Mouse (Mus musculus) gastrocnemius, postnatal 14 days (tissue): ENCODE data around the gene Phc2. TPM values are rescaled to one million over a fixed set of nuclear protein-coding genes. Genes with fewer than 3 reads are reported as not detected.
"Not testable (repeated sequence)": the region's sequence is repeated elsewhere in the genome, so short reads cannot be mapped to it uniquely, and the experiment has no call there.

ENCODE experiments used
- DNase-seq: peaks from one replicate; pipeline ENCODE4 v3.0.0; 2021; ENCODE audit warnings: mixed read lengths
- intact Hi-C: fragments of 180-260 bp; cut with DNase I; formaldehyde crosslinking; loops from one replicate; pipeline ENCODE4 v1.15.1; 2025; ENCODE audit warnings: low total_unique reads
- total RNA-seq, 2 experiments: library from RNA; stranded (reverse); gene quantifications; 2 replicates each; pipeline ENCODE4 v1.2.3; 2021

Gene Phc2
- total RNA-seq, 2 experiments from 2014 or later, result 27.1 to 27.9 TPM

- intact Hi-C loops, result no loop called here
- DNase-seq, result no peak
These were observed 16.1 kb upstream of the Phc2 start for GRCm38 (mm10) chr4:128638265-128638923.

- intact Hi-C loops, result no loop called here
- no peak for DNase-seq
These were observed 12.5 kb upstream of the Phc2 start for GRCm38 (mm10) chr4:128641766-128642717.

- no peak for DNase-seq
- intact Hi-C loops, result no loop called here
These were observed 8.6 kb upstream of the Phc2 start for GRCm38 (mm10) chr4:128645896-128646295.

- no peak for DNase-seq
- intact Hi-C loops, result no loop called here
These were observed 7.7 kb upstream of the Phc2 start for GRCm38 (mm10) chr4:128646762-128647161.

- intact Hi-C loops, result no loop called here
- no peak for DNase-seq
These were observed 5.8 kb upstream of the Phc2 start for GRCm38 (mm10) chr4:128648567-128649255.

- intact Hi-C loops, result no loop called here
- peak; percentile 38 for DNase-seq
These were observed 3.0 kb upstream of the Phc2 start for GRCm38 (mm10) chr4:128651530-128651929.

- no peak for DNase-seq
- intact Hi-C loops, result no loop called here
These were observed 1.8 kb upstream of the Phc2 start for GRCm38 (mm10) chr4:128652584-128653298.

GRCm38 (mm10) chr4:128655446-128655845 is 944 bp downstream of the Phc2 start:
- DNase-seq, result no peak

GRCm38 (mm10) chr4:128660196-128660595 is 5.7 kb downstream of the Phc2 start:
- no peak for DNase-seq
- intact Hi-C loops, result no loop called here

More at GRCm38 (mm10) chr4:128655446-128655845, 944 bp downstream of the Phc2 start:
- intact Hi-C loops, result no loop called here

- DNase-seq, result no peak
- intact Hi-C loops, result no loop called here
These were observed 6.6 kb downstream of the Phc2 start for GRCm38 (mm10) chr4:128661063-128661462.

- intact Hi-C loops, result no loop called here
- DNase-seq, result no peak
These were observed 9.5 kb downstream of the Phc2 start for GRCm38 (mm10) chr4:128664002-128664401.

- DNase-seq, result not testable (repeated sequence)
These were observed 11.9 kb downstream of the Phc2 start for GRCm38 (mm10) chr4:128666362-128666761.

GRCm38 (mm10) chr4:128667195-128667594 is 12.7 kb downstream of the Phc2 start:
- intact Hi-C loops, DNase-seq: not testable (repeated sequence)

More at GRCm38 (mm10) chr4:128666362-128666761, 11.9 kb downstream of the Phc2 start:
- intact Hi-C loops, result not testable (repeated sequence)

GRCm38 (mm10) chr4:128669229-128669628 is 14.7 kb downstream of the Phc2 start:
- no peak for DNase-seq
- intact Hi-C loops, result no loop called here

GRCm38 (mm10) chr4:128670566-128671191 is 16.2 kb downstream of the Phc2 start:
- no peak for DNase-seq
- intact Hi-C loops, result no loop called here

- intact Hi-C loops, result no loop called here
- no peak for DNase-seq
These were observed 18.0 kb downstream of the Phc2 start for GRCm38 (mm10) chr4:128672494-128672893.

GRCm38 (mm10) chr4:128678564-128679217 is 24.2 kb downstream of the Phc2 start:
- intact Hi-C loops, result no loop called here
- DNase-seq, result no peak

GRCm38 (mm10) chr4:128681126-128681525 is 26.6 kb downstream of the Phc2 start:
- intact Hi-C loops, result no loop called here
- peak; percentile 38 for DNase-seq
